Mouse (Mus musculus): ENCODE measurements at regions not wholly inside any gene's neighbourhood (a gene's known extent, or its start where the extent isn't known, plus 50 kb on each side); places are given as distances from the start of the nearest gene placed in this dataset.

DNA sequence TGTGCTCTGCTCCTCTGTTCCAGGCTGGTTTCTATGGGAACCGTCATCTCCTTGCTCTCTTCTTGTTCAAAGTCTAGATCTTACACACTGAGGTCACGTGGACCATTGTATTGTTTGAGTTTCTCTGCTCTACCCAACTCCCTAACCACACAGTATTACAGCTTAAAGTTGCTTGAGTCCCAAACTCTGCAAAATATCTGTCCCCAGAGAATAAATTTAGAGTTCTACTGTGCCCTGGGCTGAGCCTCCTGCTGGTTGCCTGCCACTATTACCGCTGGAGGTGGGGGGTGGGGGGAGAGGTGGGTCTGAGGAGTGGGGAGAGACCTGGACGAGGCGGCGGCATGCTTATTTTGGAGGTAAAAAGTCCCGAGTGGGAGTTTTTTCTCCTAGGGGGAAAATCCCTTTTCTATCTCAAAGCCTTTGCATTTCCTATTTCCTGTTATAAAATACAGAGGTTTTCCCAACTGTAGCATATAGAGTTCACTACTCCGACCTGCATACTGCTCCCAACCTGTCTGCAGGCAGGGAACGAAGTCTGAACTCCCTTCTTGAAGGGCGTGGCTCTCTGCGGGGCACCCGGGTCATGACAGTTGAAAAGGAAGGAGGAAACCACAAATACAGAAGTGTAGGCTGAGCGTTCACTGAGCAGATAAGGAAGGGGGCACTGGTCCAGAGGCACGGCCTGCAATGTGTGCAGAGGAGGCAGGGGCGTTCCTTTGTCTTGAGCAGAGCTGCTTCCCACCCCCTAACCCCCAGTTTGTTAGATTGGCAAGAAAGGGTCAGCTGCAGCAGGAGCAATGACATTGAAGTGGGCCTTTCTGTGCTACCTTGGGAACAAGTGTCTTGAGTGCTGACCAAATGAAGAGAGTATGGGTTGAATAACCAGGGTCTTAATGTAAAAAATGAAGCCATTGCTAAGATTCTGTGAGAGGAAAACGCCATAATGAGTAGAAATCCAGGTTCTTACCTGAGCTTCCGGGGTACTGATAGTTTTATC lies 188.7 kb downstream of the Akap7 start:
- H3K4me1 ChIP-seq (ENCODE audit: control insufficient read depth in 1 of 2, insufficient read depth in 2 of 2, low read length in 2 of 2) = peaks cover 31 to 41% of the 10 kb centered on the region in 2 experiments
- no peaks in the 10 kb centered on the region for H3K9me3 ChIP-seq (replicated peaks; ENCODE audit: insufficient read depth, low read length)
- H3K27ac ChIP-seq (ENCODE audit: control insufficient read depth, low read depth, low read length) = peak overlapping the region; percentile 92
- peak; percentile 95 for DNase-seq (ENCODE audit: low read depth, low spot score)
- no peaks in the 10 kb centered on the region for H3K79me2 ChIP-seq (ENCODE audit: control insufficient read depth, insufficient read depth, low read length, poor library complexity)
- H3K36me3 ChIP-seq (ENCODE audit: control insufficient read depth in 1 of 2, insufficient read depth in 2 of 2, low read length in 2 of 2) = peaks cover 0 to 42% of the 10 kb centered on the region in 2 experiments; a peak in 2 of 4 replicates
- H3K4me3 ChIP-seq (ENCODE audit: control insufficient read depth in 1 of 2, insufficient read depth in 1 of 2, low read depth in 2 of 2, low read length in 2 of 2) = peak overlapping the region; percentile 22 to 55
- no peaks in the 10 kb centered on the region for H3K27me3 ChIP-seq (ENCODE audit: control insufficient read depth in 1 of 2, insufficient read depth in 2 of 2, low read length in 2 of 2)
- H3K9ac ChIP-seq (ENCODE audit: control insufficient read depth, low read depth, low read length, poor library complexity, severe bottlenecking) = peak overlapping the region; percentile 53
- TF ChIP-seq MAX (IDR thresholded peaks at IDR 0.05; ENCODE audit: low read length) (peak; percentile 84), E2F4 (IDR thresholded peaks at IDR 0.05; ENCODE audit: borderline replicate concordance, low read depth, low read length) (no peak), RAD21 (IDR thresholded peaks at IDR 0.05; ENCODE audit: low read depth, low read length) (no peak; the same call in none of the 2 replicates), USF2 (IDR thresholded peaks at IDR 0.05; ENCODE audit: borderline replicate concordance in 1 of 2, insufficient read depth in 1 of 2, low read depth in 1 of 2, low read length in 2 of 2) (peak in 1 of 2 experiments; percentile 70; a peak in 2 of 4 replicates), NELFE (IDR thresholded peaks at IDR 0.05; ENCODE audit: low read depth, low read length) (peak; percentile 61), MXI1 (IDR thresholded peaks at IDR 0.05; ENCODE audit: low read depth, low read length) (peak; percentile 66; the same call in 1 of the 2 replicates), KAT2A (conservative IDR thresholded peaks at IDR 0.05; ENCODE audit: low read depth, low read length) (peak; percentile 22; the same call in 1 of the 2 replicates), ZC3H11A (IDR thresholded peaks at IDR 0.05; ENCODE audit: low read depth, low read length) (no peak), BHLHE40 (IDR thresholded peaks at IDR 0.05; ENCODE audit: borderline replicate concordance, low read depth, low read length) (peak; percentile 50; the same call in 1 of the 2 replicates), MAZ (IDR thresholded peaks at IDR 0.05; ENCODE audit: low read depth, low read length) (peak; percentile 94), ETS1 (IDR thresholded peaks at IDR 0.05; ENCODE audit: low read depth, low read length) (peak; percentile 89), CHD2 (IDR thresholded peaks at IDR 0.05; ENCODE audit: low read length) (peak; percentile 38), ELF1 (IDR thresholded peaks at IDR 0.05; ENCODE audit: low read depth, low read length) (no peak), MYB (IDR thresholded peaks at IDR 0.05; ENCODE audit: low read depth, low read length) (peak; percentile 97), GATA1 (IDR thresholded peaks at IDR 0.05; ENCODE audit: low read depth, low read length) (peak; percentile 87), POLR2A (IDR thresholded peaks at IDR 0.05; ENCODE audit: control insufficient read depth in 1 of 2, insufficient read depth in 1 of 2, low read depth in 1 of 2, low read length in 2 of 2, poor library complexity in 1 of 2) (peak; percentile 39 to 62; a peak in 2 of 4 replicates), EP300 (IDR thresholded peaks at IDR 0.05; ENCODE audit: low read depth in 1 of 2, low read length in 2 of 2) (peak; percentile 98 to 100), TCF12 (IDR thresholded peaks at IDR 0.05; ENCODE audit: low read depth, low read length) (peak; percentile 92), JUND (IDR thresholded peaks at IDR 0.05; ENCODE audit: low read depth, low read length) (peak; percentile 57; the same call in 1 of the 2 replicates), POLR2AphosphoS5 (IDR thresholded peaks at IDR 0.05; ENCODE audit: borderline replicate concordance, low read depth, low read length) (no peak), TAL1 (IDR thresholded peaks at IDR 0.05; ENCODE audit: low read length) (peak; percentile 77), MAFK (IDR thresholded peaks at IDR 0.05; ENCODE audit: borderline replicate concordance, low read depth, low read length) (no peak), POLR2AphosphoS2 (IDR thresholded peaks at IDR 0.05; ENCODE audit: low read length) (peak; percentile 60), MYC (IDR thresholded peaks at IDR 0.05; ENCODE audit: low read depth, low read length) (peak; percentile 65), ZMIZ1 (IDR thresholded peaks at IDR 0.05; ENCODE audit: low read depth, low read length) (peak; percentile 61), ZNF384 (IDR thresholded peaks at IDR 0.05; ENCODE audit: low read depth, low read length) (peak; percentile 24; the same call in 1 of the 2 replicates), RCOR1 (IDR thresholded peaks at IDR 0.05; ENCODE audit: low read depth, low read length) (peak; percentile 91), TBP (IDR thresholded peaks at IDR 0.05; ENCODE audit: low read depth, low read length) (peak; percentile 54; the same call in 1 of the 2 replicates), HCFC1 (IDR thresholded peaks at IDR 0.05; ENCODE audit: low read depth, low read length) (no peak; the same call in none of the 2 replicates), SMC3 (IDR thresholded peaks at IDR 0.05; ENCODE audit: low read depth, low read length) (0 out of 2 replicates have a peak, but pooled peaks have one; percentile 4), SIN3A (IDR thresholded peaks at IDR 0.05; ENCODE audit: low read length) (peak; percentile 82), ZKSCAN1 (IDR thresholded peaks at IDR 0.05; ENCODE audit: low read depth, low read length) (no peak), MEF2A (IDR thresholded peaks at IDR 0.05; ENCODE audit: extremely low read depth, insufficient replicate concordance, low read depth, low read length, poor library complexity, severe bottlenecking) (no peak; the same call in 1 of the 2 replicates), NRF1 (IDR thresholded peaks at IDR 0.05; ENCODE audit: insufficient read depth, low read depth, low read length, poor library complexity, severe bottlenecking) (no peak)
